Mouse (Mus musculus) forebrain, postnatal 0 days (tissue): ENCODE data around the gene 4930519G04Rik. TPM values are rescaled to one million over a fixed set of nuclear protein-coding genes. Genes with fewer than 3 reads are reported as not detected.

Experiments used
- ATAC-seq: fragments of 200-750 bp; cut with Nextera tagmentation; 2 replicates; pipeline ENCODE4 v1.8.0; 2017; ENCODE audit warnings: mild to moderate bottlenecking, moderate library complexity
- DNase-seq: peaks from one replicate; pipeline ENCODE4 v3.0.0-alpha.2; 2015
- H3K27ac ChIP-seq: fragments of 300-500 bp; sonication (generic); 2 replicates; pipeline ENCODE4 v1.5.1; 2014; ENCODE audit warnings: low read depth, mild to moderate bottlenecking, antibody characterized with exemption, low read length, moderate library complexity, mixed read lengths
- H3K27me3 ChIP-seq: fragments of 300-500 bp; sonication (generic); 2 replicates; pipeline ENCODE4 v1.6.1; 2014; ENCODE audit warnings: mild to moderate bottlenecking, low read length, mixed read lengths; ENCODE audit not compliant: insufficient read depth
- H3K36me3 ChIP-seq: fragments of 300-500 bp; sonication (generic); 2 replicates; pipeline ENCODE4 v1.6.1; 2014; ENCODE audit warnings: mild to moderate bottlenecking, moderate library complexity; ENCODE audit not compliant: insufficient read depth
- H3K4me1 ChIP-seq: fragments of 300-500 bp; sonication (generic); 2 replicates; pipeline ENCODE4 v1.6.1; 2014; ENCODE audit warnings: antibody characterized with exemption; ENCODE audit not compliant: insufficient read depth
- H3K4me2 ChIP-seq: fragments of 300-500 bp; sonication (generic); 2 replicates; pipeline ENCODE4 v1.6.1; 2014; ENCODE audit warnings: low read depth, mild to moderate bottlenecking, moderate library complexity
- H3K4me3 ChIP-seq: fragments of 300-500 bp; sonication (generic); 2 replicates; pipeline ENCODE4 v1.5.1; 2014; ENCODE audit warnings: low read depth, low read length, mixed read lengths
- H3K9ac ChIP-seq: fragments of 300-500 bp; sonication (generic); 2 replicates; pipeline ENCODE4 v1.6.1; 2014; ENCODE audit warnings: mild to moderate bottlenecking
- H3K9me3 ChIP-seq: fragments of 300-500 bp; sonication (generic); 2 replicates; pipeline ENCODE4 v1.6.1; 2016; ENCODE audit warnings: low read length
- CTCF ChIP-seq: sonication (generic); IDR thresholded peaks from 2 replicates; pipeline ENCODE4 v1.5.1; 2016; ENCODE audit warnings: antibody characterized with exemption, control low read depth, low read depth
- WGBS: fragments of 180-500 bp; shearing (Covaris S2); extraction: QIAGEN DNeasy Blood & Tissue Kit; methylation state at CpG from one replicate; pipeline ENCODE4 v1.1.7; 2014; 5-methylcytosine and 5-hydroxymethylcytosine counted together
- polyA plus RNA-seq: library from polyadenylated mRNA; unstranded; fragments of >200 nt; fragmentation: Nextera tagmentation; extraction: Ambion mirVana; gene quantifications from 2 replicates; pipeline ENCODE4 v1.2.1, GENCODE M21; 2015
- total RNA-seq: library from RNA; depleted of rRNA; stranded (reverse); fragments of >200 nt; gene quantifications from 2 replicates; pipeline ENCODE4 v1.2.3, GENCODE M21; 2014

The 4930519G04Rik gene
- total and polyA plus RNA-seq, 2 experiments from 2014 or later = not detected

DNA sequence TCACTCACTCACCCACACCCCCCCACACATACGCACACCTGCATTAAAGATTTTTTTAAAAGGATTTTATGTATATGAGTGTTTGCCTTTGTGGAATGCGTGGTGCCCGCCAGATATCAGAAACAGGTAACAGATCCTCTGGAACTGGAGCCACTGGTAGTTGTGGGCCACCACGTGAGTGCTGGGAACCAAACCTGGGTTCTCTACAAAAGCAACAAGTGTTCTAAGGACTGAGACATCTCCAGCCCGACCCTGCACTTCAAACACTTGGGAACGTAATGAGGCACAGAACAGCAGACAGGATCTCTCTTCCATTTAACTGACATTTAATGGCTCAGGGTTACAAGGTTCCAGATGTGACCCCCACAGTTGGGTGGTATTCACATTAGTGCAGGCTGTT lies 45.6 kb upstream of the 4930519G04Rik start:
- Histone ChIP-seq H3K4me3 (no peak overlapping the region), H3K4me1 (peaks cover 9% of the 10 kb centered on the region; the same call in 1 of the 2 replicates), H3K9me3 (no peaks in the 10 kb centered on the region), H3K27me3 (no peaks in the 10 kb centered on the region), H3K27ac (no peak overlapping the region), H3K36me3 (peaks cover 38% of the 10 kb centered on the region), H3K9ac (no peak overlapping the region), H3K4me2 (no peak overlapping the region)
- no peak for TF ChIP-seq CTCF
- ATAC-seq (no peak), DNase-seq (no peak)
- WGBS = 74% methylated on average over 6 of the region's 6 CpGs

DNA sequence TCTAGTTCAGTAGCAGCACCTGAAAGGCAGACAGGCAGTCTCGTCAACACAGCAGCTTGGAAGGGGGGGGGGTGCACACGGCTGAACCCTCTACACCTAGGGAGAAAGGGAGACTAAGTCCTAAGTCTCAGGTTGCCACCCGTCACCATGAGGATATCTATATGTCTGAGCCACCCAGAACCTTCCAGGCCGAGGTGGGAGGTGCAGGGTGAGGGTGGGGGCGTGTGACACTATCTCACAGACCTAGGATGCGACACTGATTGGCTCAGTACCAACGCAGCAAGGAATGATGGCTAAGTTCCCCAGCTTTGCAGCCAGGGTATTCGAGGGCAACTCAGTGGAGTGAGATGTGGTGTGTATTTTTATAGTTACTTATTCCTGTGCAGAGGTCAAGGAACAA lies 45.1 kb upstream of the 4930519G04Rik start:
- Histone ChIP-seq H3K4me2 (no peak overlapping the region), H3K4me1 (peaks cover 9% of the 10 kb centered on the region; the same call in 1 of the 2 replicates), H3K9ac (no peak overlapping the region), H3K27ac (no peak overlapping the region), H3K9me3 (no peaks in the 10 kb centered on the region), H3K27me3 (no peaks in the 10 kb centered on the region), H3K36me3 (peaks cover 33% of the 10 kb centered on the region), H3K4me3 (no peak overlapping the region)
- no peak for TF ChIP-seq CTCF
- DNase-seq (no peak), ATAC-seq (no peak)
- WGBS = 85% methylated on average over 8 of the region's 8 CpGs

- H3K4me2 ChIP-seq = no peak overlapping the region
- no peak overlapping the region for H3K4me3 ChIP-seq
- H3K27ac ChIP-seq = no peak overlapping the region
- peaks cover 9% of the 10 kb centered on the region; the same call in 1 of the 2 replicates for H3K4me1 ChIP-seq
- WGBS = 80% methylated on average over 10 of the region's 10 CpGs
- no peak overlapping the region for H3K9ac ChIP-seq
- peaks cover 24% of the 10 kb centered on the region for H3K36me3 ChIP-seq
- H3K9me3 ChIP-seq = no peaks in the 10 kb centered on the region
- no peaks in the 10 kb centered on the region for H3K27me3 ChIP-seq
- ATAC-seq (no peak), DNase-seq (no peak)
- TF ChIP-seq CTCF = no peak
Measured at GRCm38 (mm10) chr5:114809181-114809756, 44.2 kb upstream of the 4930519G04Rik start.

GRCm38 (mm10) chr5:114809826-114810225 lies 43.6 kb upstream of the 4930519G04Rik start:
- H3K4me3 ChIP-seq = no peak overlapping the region
- no peak overlapping the region for H3K27ac ChIP-seq
- no peak overlapping the region for H3K4me2 ChIP-seq
- H3K4me1 ChIP-seq = peaks cover 9% of the 10 kb centered on the region; the same call in 1 of the 2 replicates
- H3K36me3 ChIP-seq = peaks cover 19% of the 10 kb centered on the region
- ATAC-seq (no peak), DNase-seq (no peak)
- WGBS = 93% methylated on average over 5 of the region's 5 CpGs
- H3K9me3 ChIP-seq = no peaks in the 10 kb centered on the region
- H3K9ac ChIP-seq = no peak overlapping the region
- H3K27me3 ChIP-seq = no peaks in the 10 kb centered on the region
- TF ChIP-seq CTCF = no peak

- TF ChIP-seq CTCF = no peak
- no peaks in the 10 kb centered on the region for H3K27me3 ChIP-seq
- H3K4me3 ChIP-seq = peak overlapping the region; percentile 76
- ATAC-seq (peak; percentile 98), DNase-seq (peak; percentile 97)
- H3K4me2 ChIP-seq = peak overlapping the region; percentile 43
- peak overlapping the region; percentile 94 for H3K9ac ChIP-seq
- H3K9me3 ChIP-seq = no peaks in the 10 kb centered on the region
- H3K4me1 ChIP-seq = peaks cover 9% of the 10 kb centered on the region; the same call in 1 of the 2 replicates
- H3K36me3 ChIP-seq = peaks cover 9% of the 10 kb centered on the region
- H3K27ac ChIP-seq = peak overlapping the region; percentile 98
- 1% methylated on average over 50 of the region's 50 CpGs for WGBS
Measured at GRCm38 (mm10) chr5:114813525-114814181, 39.8 kb upstream of the 4930519G04Rik start.

- Histone ChIP-seq H3K4me1 (peaks cover 9% of the 10 kb centered on the region; the same call in 1 of the 2 replicates), H3K27ac (no peak overlapping the region), H3K9me3 (no peaks in the 10 kb centered on the region), H3K9ac (no peak overlapping the region), H3K36me3 (no peaks in the 10 kb centered on the region), H3K4me3 (no peak overlapping the region), H3K27me3 (no peaks in the 10 kb centered on the region), H3K4me2 (no peak overlapping the region)
- ATAC-seq = no peak
- 0 out of 2 replicates have a peak, but pooled peaks have one; percentile 7 for TF ChIP-seq CTCF
- 70% methylated on average over 6 of the region's 6 CpGs for WGBS
- no peak for DNase-seq
Measured at GRCm38 (mm10) chr5:114816599-114816998, 36.9 kb upstream of the 4930519G04Rik start.

GRCm38 (mm10) chr5:114818124-114818523 lies 35.3 kb upstream of the 4930519G04Rik start:
- Histone ChIP-seq H3K9me3 (no peaks in the 10 kb centered on the region), H3K4me2 (no peak overlapping the region), H3K27me3 (no peaks in the 10 kb centered on the region), H3K4me1 (no peaks in the 10 kb centered on the region), H3K27ac (no peak overlapping the region), H3K36me3 (no peaks in the 10 kb centered on the region), H3K9ac (no peak overlapping the region), H3K4me3 (no peak overlapping the region)
- 71% methylated on average over 11 of the region's 11 CpGs for WGBS
- ATAC-seq (no peak), DNase-seq (no peak)
- no peak for TF ChIP-seq CTCF
